Mouse (Mus musculus): ENCODE measurements at regions not wholly inside any gene's neighbourhood (a gene's known extent, or its start where the extent isn't known, plus 50 kb on each side); places are given as distances from the start of the nearest gene placed in this dataset.

DNA sequence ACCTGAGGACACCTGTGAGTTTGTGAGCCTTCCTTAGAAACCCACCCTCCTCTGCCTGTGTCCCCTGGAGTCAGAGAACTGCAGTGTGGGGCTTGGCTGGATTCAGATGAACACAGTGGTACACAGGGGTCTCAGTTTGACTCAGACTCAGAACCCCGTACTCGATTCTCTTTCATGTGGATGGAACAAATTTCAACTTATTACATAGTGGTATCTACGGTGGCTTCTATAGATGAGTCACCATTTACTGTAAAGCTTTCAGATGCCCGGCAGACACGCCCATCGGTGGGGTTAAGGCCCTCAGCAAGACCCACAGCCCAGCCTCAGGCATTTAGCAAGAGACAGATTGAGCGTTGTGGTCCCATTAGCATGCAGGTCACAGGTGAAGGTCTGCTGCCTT, 178.9 kb upstream of the Mrps10 start:
- TF ChIP-seq POLR2A (IDR thresholded peaks at IDR 0.05; ENCODE audit: extremely low read depth, insufficient read depth, low read length), result no peak
- TF ChIP-seq CTCF (IDR thresholded peaks at IDR 0.05; ENCODE audit: low read depth, low read length), result no peak

Measured in liver, adult 2 months (tissue).